ENCODE assay signal across 38 mouse cellular contexts in the genomic region with DNA sequence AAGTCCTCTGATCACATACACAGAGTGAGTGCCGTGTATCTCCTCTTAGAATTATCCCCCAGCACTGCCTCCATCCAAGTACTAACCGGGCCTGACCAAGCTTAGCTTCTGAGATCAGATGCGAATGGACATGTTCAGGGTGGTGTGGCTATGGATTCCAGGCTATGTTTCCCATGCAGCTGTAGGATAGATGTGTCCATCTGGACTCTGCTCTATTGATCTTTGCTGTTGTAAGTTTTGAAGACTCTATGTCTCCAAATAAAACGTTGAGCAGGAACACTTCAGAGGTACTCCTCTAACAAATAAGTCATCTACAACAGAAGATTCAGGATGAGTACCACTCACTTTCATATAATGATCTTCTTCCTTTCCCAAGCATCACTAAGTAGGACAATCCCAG. TPM values are rescaled to one million over a fixed set of nuclear protein-coding genes. Genes with fewer than 3 reads are reported as not detected.
"Had no signal": no experiment of that assay in that cellular context is flagged by ENCODE, and none has a peak within 500 bp of the region (broad histone marks: within the 10 kb centered on the region; RNA-seq: fewer than 3 reads in every experiment).

No protein-coding gene starts in this region.

- ATAC-seq: liver, embryonic 12.5 days; lung, postnatal 0 days; midbrain, embryonic 13.5 days; midbrain, embryonic 15.5 days; midbrain, embryonic 16.5 days had no signal

- DNase-seq: layer of hippocampus, postnatal 36 days; left cerebral cortex, postnatal 4 days; liver, embryonic 13.5 days; lung, adult 18-20 months; lung, adult 2 months; lung, embryonic 14.5 days; lung, postnatal 10 days; lung, postnatal 14 days; lung, postnatal 36 days; lung, postnatal 4 days had no signal

- H3K4me2 ChIP-seq: limb, embryonic 12.5 days; limb, embryonic 13.5 days; limb, embryonic 15.5 days; liver, embryonic 12.5 days; liver, embryonic 13.5 days; liver, embryonic 15.5 days; lung, embryonic 14.5 days; lung, embryonic 15.5 days; midbrain, embryonic 11.5 days; midbrain, embryonic 12.5 days; midbrain, embryonic 13.5 days; midbrain, embryonic 15.5 days; neural tube, embryonic 12.5 days had no signal

- H3K4me1 ChIP-seq: limb, embryonic 15.5 days; liver, embryonic 12.5 days; liver, embryonic 13.5 days; liver, embryonic 15.5 days; lung, embryonic 15.5 days; megakaryocyte, embryonic 14.5 days had no signal

- H3K36me3 ChIP-seq: limb, embryonic 10.5 days; limb, embryonic 12.5 days; limb, embryonic 13.5 days; limb, embryonic 15.5 days; liver, embryonic 12.5 days; liver, embryonic 13.5 days; liver, embryonic 15.5 days; lung, embryonic 15.5 days; midbrain, embryonic 12.5 days; midbrain, embryonic 13.5 days; midbrain, embryonic 15.5 days; neural tube, embryonic 12.5 days had no signal

- H3K9ac ChIP-seq: limb, embryonic 12.5 days; limb, embryonic 13.5 days; limb, embryonic 15.5 days; liver, embryonic 12.5 days; liver, embryonic 13.5 days; liver, embryonic 14.5 days; liver, embryonic 15.5 days; lung, embryonic 14.5 days; lung, embryonic 15.5 days; midbrain, embryonic 12.5 days; midbrain, embryonic 13.5 days; midbrain, embryonic 15.5 days; neural tube, embryonic 12.5 days had no signal

- H3K9me3 ChIP-seq: limb, embryonic 10.5 days; limb, embryonic 15.5 days; liver, embryonic 12.5 days; liver, embryonic 13.5 days; liver, embryonic 15.5 days; lung, embryonic 15.5 days; midbrain, embryonic 12.5 days; midbrain, embryonic 13.5 days; midbrain, embryonic 15.5 days; neural tube, embryonic 12.5 days had no signal

- H3K27ac ChIP-seq: left cerebral cortex, adult 2 months; limb, embryonic 10.5 days; limb, embryonic 12.5 days; limb, embryonic 13.5 days; limb, embryonic 15.5 days; liver, embryonic 12.5 days; liver, embryonic 13.5 days; liver, embryonic 14.5 days; liver, embryonic 15.5 days; lung, embryonic 15.5 days; macrophage; midbrain, embryonic 12.5 days; midbrain, embryonic 13.5 days; midbrain, embryonic 15.5 days; neural tube, embryonic 12.5 days had no signal

- H3K27me3 ChIP-seq: limb, embryonic 12.5 days; limb, embryonic 13.5 days; limb, embryonic 15.5 days; liver, embryonic 12.5 days; liver, embryonic 13.5 days; liver, embryonic 15.5 days; lung, embryonic 15.5 days; megakaryocyte, embryonic 14.5 days; midbrain, embryonic 12.5 days; midbrain, embryonic 13.5 days; midbrain, embryonic 15.5 days; neural tube, embryonic 12.5 days had no signal

- H3K4me3 ChIP-seq: left cerebral cortex, adult 2 months; limb, embryonic 10.5 days; limb, embryonic 12.5 days; limb, embryonic 13.5 days; limb, embryonic 15.5 days; liver, embryonic 12.5 days; liver, embryonic 13.5 days; liver, embryonic 15.5 days; lung, embryonic 15.5 days; megakaryocyte, embryonic 14.5 days; midbrain, embryonic 12.5 days; midbrain, embryonic 13.5 days; midbrain, embryonic 15.5 days; myocyte; neural tube, embryonic 12.5 days had no signal

RNA-seq across cellular contexts. Expression of a gene that starts 8.4 kb away (rescaled TPM):
- total RNA-seq: layer of hippocampus, postnatal 36 days; left cerebral cortex, adult 18-20 months; left cerebral cortex, adult 2 months; left cerebral cortex, postnatal 10 days; left cerebral cortex, postnatal 14 days; left cerebral cortex, postnatal 25 days; left cerebral cortex, postnatal 36 days; left cerebral cortex, postnatal 4 days; megakaryocyte progenitor cell, adult 5-6 weeks; megakaryocyte, adult 5-6 weeks; megakaryocyte-erythroid progenitor cell, adult 5-6 weeks; monocyte, adult 5-6 weeks had no signal
- polyA plus RNA-seq: limb, embryonic 10.5 days; liver, embryonic 12.5 days; lung, embryonic 15.5 days; lung, postnatal 0 days; macrophage had no signal
